Mouse (Mus musculus): Measurements from ENCODE around the gene Ddx52. TPM values are rescaled to one million over a fixed set of nuclear protein-coding genes. Genes with fewer than 3 reads are reported as not detected.

The Ddx52 gene
- total RNA-seq, 2 experiments from 2014 or later, result 13.0 to 15.6 TPM

GRCm38 (mm10) chr11:83976236-83976977, 34.5 kb downstream of the Ddx52 start:
- no peak for DNase-seq (ENCODE audit: low spot score in 2 of 2)

GRCm38 (mm10) chr11:83977810-83978209, 35.9 kb downstream of the Ddx52 start:
- Histone ChIP-seq H3K27ac (no peak overlapping the region), H3K4me3 (no peak overlapping the region)
- no peak for TF ChIP-seq CTCF (conservative IDR thresholded peaks at IDR 0.05)
- no peak for DNase-seq (ENCODE audit: low spot score in 2 of 2)

More at GRCm38 (mm10) chr11:83976236-83976977, 34.5 kb downstream of the Ddx52 start:
- H3K27ac ChIP-seq, result no peak overlapping the region
- no peak overlapping the region for H3K4me3 ChIP-seq
- no peak for TF ChIP-seq CTCF (conservative IDR thresholded peaks at IDR 0.05)

GRCm38 (mm10) chr11:83979992-83980391, 38.1 kb downstream of the Ddx52 start:
- Histone ChIP-seq H3K27ac (no peak overlapping the region), H3K4me3 (no peak overlapping the region)
- no peak; the same call in 1 of the 2 replicates for TF ChIP-seq CTCF (conservative IDR thresholded peaks at IDR 0.05)
- DNase-seq (ENCODE audit: low spot score in 2 of 2), result no peak

- DNase-seq (ENCODE audit: low spot score in 2 of 2), result no peak
- Histone ChIP-seq H3K4me3 (no peak overlapping the region), H3K27ac (no peak overlapping the region)
- no peak for TF ChIP-seq CTCF (conservative IDR thresholded peaks at IDR 0.05)
Measured at GRCm38 (mm10) chr11:83981338-83981737, 39.5 kb downstream of the Ddx52 start.

GRCm38 (mm10) chr11:83991701-83992100, 49.8 kb downstream of the Ddx52 start:
- DNase-seq (ENCODE audit: low spot score in 2 of 2), result no peak

GRCm38 (mm10) chr11:83993428-83993827, 51.6 kb downstream of the Ddx52 start:
- no peak overlapping the region for H3K4me3 ChIP-seq
- H3K27ac ChIP-seq, result no peak overlapping the region
- DNase-seq (ENCODE audit: low spot score in 2 of 2), result no peak
- no peak for TF ChIP-seq CTCF (conservative IDR thresholded peaks at IDR 0.05)

More at GRCm38 (mm10) chr11:83991701-83992100, 49.8 kb downstream of the Ddx52 start:
- Histone ChIP-seq H3K27ac (no peak overlapping the region), H3K4me3 (no peak overlapping the region)
- TF ChIP-seq CTCF (conservative IDR thresholded peaks at IDR 0.05), result no peak

- no peak for TF ChIP-seq CTCF (conservative IDR thresholded peaks at IDR 0.05)
- H3K4me3 ChIP-seq, result no peak overlapping the region
- DNase-seq (ENCODE audit: low spot score in 2 of 2), result no peak
Measured at GRCm38 (mm10) chr11:83994481-83994880, 52.6 kb downstream of the Ddx52 start.

GRCm38 (mm10) chr11:83995535-83995950, 53.7 kb downstream of the Ddx52 start:
- no peak for TF ChIP-seq CTCF (conservative IDR thresholded peaks at IDR 0.05)
- peak overlapping the region; percentile 72 for H3K27ac ChIP-seq
- DNase-seq (ENCODE audit: low spot score in 2 of 2), result no peak
- H3K4me3 ChIP-seq, result no peak overlapping the region

More at GRCm38 (mm10) chr11:83994481-83994880, 52.6 kb downstream of the Ddx52 start:
- H3K27ac ChIP-seq, result peak overlapping the region; percentile 72

GRCm38 (mm10) chr11:83997171-83997868, 55.5 kb downstream of the Ddx52 start:
- Histone ChIP-seq H3K27ac (no peak overlapping the region), H3K4me3 (no peak overlapping the region)
- no peak for DNase-seq (ENCODE audit: low spot score in 2 of 2)
- no peak for TF ChIP-seq CTCF (conservative IDR thresholded peaks at IDR 0.05)

- DNase-seq (ENCODE audit: low spot score in 2 of 2), result no peak
- no peak for TF ChIP-seq CTCF (conservative IDR thresholded peaks at IDR 0.05)
- Histone ChIP-seq H3K27ac (no peak overlapping the region), H3K4me3 (no peak overlapping the region)
Measured at GRCm38 (mm10) chr11:83998993-83999392, 57.1 kb downstream of the Ddx52 start.

- DNase-seq (ENCODE audit: low spot score in 2 of 2), result no peak
- no peak overlapping the region for H3K4me3 ChIP-seq
- H3K27ac ChIP-seq, result no peak overlapping the region; the same call in 1 of the 2 replicates
- TF ChIP-seq CTCF (conservative IDR thresholded peaks at IDR 0.05), result no peak
Measured at GRCm38 (mm10) chr11:83999411-83999915, 57.6 kb downstream of the Ddx52 start.

- H3K4me3 ChIP-seq, result no peak overlapping the region
- no peak overlapping the region for H3K27ac ChIP-seq
- peak; percentile 30 for TF ChIP-seq CTCF (conservative IDR thresholded peaks at IDR 0.05)
- DNase-seq (ENCODE audit: low spot score in 2 of 2), result no peak
Measured at GRCm38 (mm10) chr11:84001257-84001656, 59.4 kb downstream of the Ddx52 start.

- no peak overlapping the region for H3K4me3 ChIP-seq
- peak in 1 of 2 experiments; percentile 37 for DNase-seq (ENCODE audit: low spot score in 2 of 2)
- peak overlapping the region; percentile 3; the same call in 1 of the 2 replicates for H3K27ac ChIP-seq
- TF ChIP-seq CTCF (conservative IDR thresholded peaks at IDR 0.05), result no peak
Measured at GRCm38 (mm10) chr11:84003986-84004385, 62.1 kb downstream of the Ddx52 start.
